Mouse (Mus musculus) heart, adult 18-20 months (tissue): ENCODE measurements at regions not wholly inside any gene's neighbourhood (a gene's known extent, or its start where the extent isn't known, plus 50 kb on each side); places are given as distances from the start of the nearest gene placed in this dataset.
A peak's percentile ranks its signal among the peaks of the same experiment; 100 is the strongest.

ENCODE experiments used
- DNase-seq, 2 experiments: peaks; one replicate each; pipeline ENCODE4 v3.0.0; 2021 to 2022; ENCODE audit warnings: mixed read lengths in 1 of 2

DNA sequence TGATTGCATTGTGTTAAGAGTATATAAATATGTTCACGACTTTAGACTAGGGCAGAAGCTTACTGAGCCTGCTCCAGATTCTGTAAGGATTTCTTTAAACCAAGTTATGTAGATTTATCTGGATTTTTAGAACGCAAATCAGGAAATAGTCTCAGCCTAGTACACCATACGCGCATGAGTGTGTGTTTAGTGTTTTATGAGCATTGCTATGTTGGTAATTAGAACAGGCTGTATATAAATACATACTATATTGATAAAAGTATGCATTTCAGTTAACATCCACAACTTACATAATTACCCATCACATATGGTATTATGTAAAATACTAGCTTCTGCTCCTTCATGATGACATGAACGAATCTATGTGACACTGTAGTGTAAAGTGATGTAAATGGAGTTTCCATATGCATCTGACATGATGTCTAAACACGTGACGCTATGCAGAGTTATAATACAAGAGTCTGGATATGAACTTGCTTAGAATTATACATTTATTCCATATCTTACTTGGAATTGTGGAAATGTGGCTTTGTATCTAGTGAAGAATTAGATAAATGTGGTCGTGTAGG lies 332.6 kb upstream of the Tmc3 start:
- DNase-seq, result no peak

- no peak for DNase-seq
Observed at GRCm38 (mm10) chr7:83253001-83253400, 331.7 kb upstream of the Tmc3 start.

DNA sequence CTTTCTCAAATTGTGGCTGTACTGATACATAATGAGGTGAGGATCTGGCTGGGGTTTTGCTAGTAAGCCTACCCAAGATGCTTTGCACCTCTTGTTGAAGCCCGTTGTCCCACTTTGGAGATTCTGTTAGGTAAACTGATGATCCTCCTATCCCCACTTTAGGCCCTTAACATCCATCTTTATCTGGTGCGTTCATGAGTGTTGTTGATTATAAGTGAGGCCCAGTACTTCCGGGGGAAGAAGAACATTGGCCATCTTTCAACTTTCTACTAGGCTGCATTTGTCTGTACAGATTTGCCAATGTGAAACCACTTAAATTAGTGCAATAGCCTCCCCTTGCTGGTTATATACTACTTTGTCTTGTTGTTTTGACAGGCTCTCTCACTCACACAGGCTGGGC lies 331.3 kb upstream of the Tmc3 start:
- no peak for DNase-seq

GRCm38 (mm10) chr7:83254411-83254810 lies 330.3 kb upstream of the Tmc3 start:
- no peak for DNase-seq

DNA sequence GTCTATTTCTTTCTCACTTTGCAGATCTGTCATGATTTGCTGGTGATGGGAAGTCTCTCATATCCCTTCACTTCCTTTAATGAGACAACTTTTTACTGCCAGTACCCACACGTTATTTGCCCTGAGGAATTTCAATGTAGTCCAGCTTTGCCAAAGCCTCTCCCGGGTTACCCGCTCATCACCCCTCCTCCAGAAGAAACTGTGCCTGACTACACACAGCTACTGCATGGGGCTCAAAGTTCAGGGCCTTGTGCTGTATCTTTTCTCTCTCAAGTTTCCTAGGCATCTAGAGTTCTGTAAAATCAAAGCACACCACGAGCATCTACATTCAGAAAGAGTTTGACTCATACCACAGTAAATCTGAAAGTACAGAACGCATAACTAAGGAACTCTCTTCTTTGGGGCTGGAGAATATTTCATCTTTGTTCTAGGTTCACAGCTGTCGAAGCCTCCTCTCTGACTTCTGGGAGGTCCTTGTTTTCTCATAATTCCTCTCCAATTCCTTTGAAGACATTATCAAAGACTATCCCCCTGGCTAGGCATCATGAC lies 328.4 kb upstream of the Tmc3 start:
- DNase-seq, result no peak

DNA sequence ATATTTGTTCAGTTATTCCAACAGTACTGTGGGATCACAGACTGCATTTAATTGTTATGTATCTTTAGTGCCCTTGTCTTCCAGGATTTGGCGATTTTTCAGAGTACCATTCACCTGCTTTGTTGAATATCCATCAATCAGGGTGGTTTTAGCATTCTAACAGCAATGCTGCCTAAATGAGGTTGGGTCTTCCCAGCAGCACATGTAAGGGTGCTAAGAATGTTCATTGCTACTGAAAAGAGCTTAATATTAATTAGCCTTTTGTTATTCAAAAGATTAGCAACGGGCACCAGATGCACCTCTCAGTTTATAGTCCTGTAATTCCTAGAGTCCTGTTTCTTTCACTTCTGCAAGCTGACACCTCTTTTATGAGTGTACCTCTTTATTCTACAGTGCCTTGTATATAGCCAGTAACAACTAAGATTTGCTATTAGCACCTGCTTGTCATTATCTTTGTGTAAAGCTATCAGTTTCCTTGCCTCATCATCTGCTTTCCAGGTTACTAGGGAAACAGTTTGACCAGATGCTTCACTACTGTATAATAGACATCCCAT lies 326.3 kb upstream of the Tmc3 start:
- no peak for DNase-seq

DNA sequence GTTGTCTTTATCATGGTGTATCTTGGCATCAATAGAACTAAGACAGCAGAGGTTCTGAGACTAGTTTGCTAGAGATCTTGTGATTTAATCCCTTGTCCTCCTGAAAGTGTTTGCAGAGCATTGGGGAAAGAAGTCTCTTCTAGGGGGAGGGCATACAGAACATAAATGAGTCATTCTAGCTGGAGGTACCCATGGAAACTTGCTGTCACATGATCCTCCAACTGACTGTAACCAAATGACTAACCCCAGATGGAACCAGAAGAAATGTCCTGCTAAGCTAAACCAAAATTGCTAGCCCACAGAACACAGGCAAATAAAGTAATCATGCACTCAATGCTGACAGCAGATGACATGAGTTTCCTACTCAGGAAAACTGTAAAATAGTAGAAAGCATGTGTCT lies 323.2 kb upstream of the Tmc3 start:
- no peak for DNase-seq

GRCm38 (mm10) chr7:83289915-83290773 lies 294.6 kb upstream of the Tmc3 start:
- peak in 1 of 2 experiments; percentile 1 for DNase-seq

DNA sequence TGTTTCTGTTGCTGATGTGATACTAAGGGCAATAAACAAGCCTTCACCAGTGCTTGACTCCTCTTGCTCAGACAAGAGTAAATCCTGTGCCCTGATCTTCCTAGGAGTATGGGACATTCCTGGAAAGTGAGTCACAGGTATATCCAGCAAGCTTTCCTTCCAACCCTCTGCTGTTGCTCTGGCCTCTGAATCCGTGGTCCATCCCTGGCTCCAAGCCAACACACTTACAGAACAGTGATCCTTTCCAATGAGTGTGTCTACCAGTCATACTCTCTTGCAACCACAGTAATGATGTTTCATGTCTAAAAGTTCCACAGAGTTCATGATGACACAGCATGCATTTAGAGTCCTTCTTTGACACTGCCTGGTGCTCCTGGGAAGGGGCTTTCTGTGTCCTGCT lies 277.6 kb upstream of the Tmc3 start:
- no peak for DNase-seq

GRCm38 (mm10) chr7:83312172-83312571 lies 272.6 kb upstream of the Tmc3 start:
- DNase-seq, result peak; percentile 3 to 11

GRCm38 (mm10) chr7:83329809-83330412 lies 254.8 kb upstream of the Tmc3 start:
- DNase-seq, result no peak

DNA sequence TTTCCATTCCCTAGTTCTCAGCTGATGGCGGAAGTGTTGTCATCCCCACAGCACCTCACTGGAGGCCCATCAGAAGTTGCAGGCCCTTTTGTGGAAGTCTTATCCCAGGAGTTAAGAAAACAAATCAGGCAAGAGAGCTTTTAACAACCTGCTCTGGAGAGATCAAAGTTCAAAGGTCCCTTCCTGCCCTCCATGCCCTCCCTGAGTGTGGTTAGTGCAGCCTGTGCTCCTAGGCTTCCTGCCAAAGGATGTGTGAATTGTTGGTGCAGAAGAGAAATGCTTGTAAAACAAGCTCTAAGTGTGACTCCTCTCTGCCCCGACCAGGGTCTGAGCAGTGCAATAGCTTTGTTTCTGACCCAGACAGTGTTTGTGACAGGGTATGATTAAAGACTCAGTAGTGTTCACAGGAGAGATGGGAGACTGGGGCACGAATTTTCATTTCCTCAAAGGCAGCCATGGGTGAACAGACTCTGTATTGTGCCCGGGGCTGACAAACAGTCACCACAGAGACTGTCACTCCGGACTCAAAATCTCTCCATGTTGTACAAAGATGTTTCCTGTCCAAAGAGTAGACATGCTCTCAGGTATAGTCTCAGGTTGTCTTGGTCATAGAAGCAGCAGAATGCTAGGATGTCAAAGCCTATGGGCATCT lies 237.5 kb upstream of the Tmc3 start:
- DNase-seq, result no peak

GRCm38 (mm10) chr7:83369191-83369590 lies 215.5 kb upstream of the Tmc3 start:
- no peak for DNase-seq

- DNase-seq, result no peak
Observed at GRCm38 (mm10) chr7:83369605-83370004, 215.1 kb upstream of the Tmc3 start.

GRCm38 (mm10) chr7:83376826-83377225 lies 207.9 kb upstream of the Tmc3 start:
- DNase-seq, result no peak

GRCm38 (mm10) chr7:83381381-83382181 lies 203.1 kb upstream of the Tmc3 start:
- no peak for DNase-seq

- DNase-seq, result peak; percentile 11 to 12
Observed at GRCm38 (mm10) chr7:83382803-83383363, 201.8 kb upstream of the Tmc3 start.

GRCm38 (mm10) chr7:83391388-83391787 lies 193.3 kb upstream of the Tmc3 start:
- no peak for DNase-seq

GRCm38 (mm10) chr7:83392181-83392580 lies 192.5 kb upstream of the Tmc3 start:
- DNase-seq, result no peak

DNA sequence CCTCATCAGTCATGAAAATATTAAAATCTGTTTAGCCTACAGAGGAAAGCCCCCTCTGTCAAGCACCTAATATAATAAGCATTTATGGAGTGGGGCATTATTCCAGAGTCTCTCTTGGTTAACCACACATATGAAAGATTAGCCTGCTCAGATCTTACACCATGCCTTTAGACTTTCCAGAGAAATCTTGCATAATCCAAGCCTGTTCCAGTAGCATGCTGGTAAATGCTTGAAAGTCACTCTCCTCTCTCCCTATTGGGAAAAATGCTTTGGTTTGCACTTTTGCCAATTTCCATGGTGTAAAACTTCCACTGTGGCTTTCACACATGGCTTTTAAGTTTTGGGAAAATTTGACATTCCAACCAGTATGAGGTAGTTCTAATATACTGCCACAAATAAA lies 192.1 kb upstream of the Tmc3 start:
- peak in 1 of 2 experiments; percentile 6 for DNase-seq

GRCm38 (mm10) chr7:83394156-83394555 lies 190.6 kb upstream of the Tmc3 start:
- no peak for DNase-seq
